ENCODE assay signal across 8 mouse cellular contexts in genomic region chr19:17124034-17124735, GRCm38 (mm10).
DNase-seq lines count a peak whose midpoint lies in the region; ATAC-seq and TF ChIP-seq lines count a peak whose summit lies in the region.

No protein-coding gene starts in this region.

- H3K4me1 ChIP-seq in kidney, adult 2 months (ENCODE audit: control insufficient read depth, insufficient read depth, low read length), result no peaks in the 10 kb centered on the region
- H3K4me1 ChIP-seq in kidney, embryonic 15.5 days, result no peaks in the 10 kb centered on the region

- H3K4me2 ChIP-seq in kidney, embryonic 15.5 days, result no peak overlapping the region

- H3K27me3 ChIP-seq in kidney, adult 2 months (replicated peaks; ENCODE audit: control insufficient read depth, insufficient read depth, low read length), result no peaks in the 10 kb centered on the region
- no peaks in the 10 kb centered on the region for H3K27me3 ChIP-seq in kidney, embryonic 15.5 days

- H3K4me3 ChIP-seq in kidney, adult 2 months (ENCODE audit: insufficient read depth, low read depth, low read length), result no peak overlapping the region
- no peak overlapping the region for H3K4me3 ChIP-seq in kidney, embryonic 15.5 days (replicated peaks)

- ATAC-seq in kidney, embryonic 15.5 days (replicated peaks; ENCODE audit: low FRiP score), result no peak
- ATAC-seq in common myeloid progenitor, adult 5-6 weeks (replicated peaks; ENCODE audit: low read depth, poor library complexity, severe bottlenecking), result 0 out of 2 replicates have a peak, but pooled peaks have one; percentile 54

- no peak for TF ChIP-seq POLR2A in kidney, adult 2 months (IDR thresholded peaks at IDR 0.05; ENCODE audit: low read depth, low read length)

- no peak overlapping the region for H3K9ac ChIP-seq in kidney, embryonic 15.5 days

- H3K27ac ChIP-seq in kidney, adult 2 months (ENCODE audit: insufficient read depth, low read depth, low read length), result no peak overlapping the region
- no peak overlapping the region for H3K27ac ChIP-seq in kidney, embryonic 15.5 days

- H3K36me3 ChIP-seq in kidney, adult 2 months (ENCODE audit: control insufficient read depth, insufficient read depth, low read length), result no peaks in the 10 kb centered on the region
- H3K36me3 ChIP-seq in kidney, embryonic 15.5 days, result no peaks in the 10 kb centered on the region

- peak; percentile 53 for DNase-seq in kidney, adult 2 months
- DNase-seq in NIH3T3 (ENCODE audit: low read depth), result peak; percentile 84
- peak; percentile 46 to 57 for DNase-seq in heart, postnatal 36 days
- peak; percentile 62 to 68 for DNase-seq in left cerebral cortex, postnatal 25 days (ENCODE audit: low spot score in 2 of 2)
- DNase-seq in naive thymus-derived CD4-positive, alpha-beta T cell, adult 2 months (ENCODE audit: low read depth), result peak; percentile 37
- DNase-seq in thymus, postnatal 4 days, result peak; percentile 66

- H3K9me3 ChIP-seq in kidney, embryonic 15.5 days (replicated peaks), result no peaks in the 10 kb centered on the region

- intact Hi-C loops in heart, postnatal 36 days (cut with DNase I), result loop anchor here (1.0 to 5.0 kb wide), 3 partner anchors 241 to 1423 kb away; no protein-coding TSS in a partner anchor
- intact Hi-C loops in left cerebral cortex, postnatal 25 days (cut with DNase I), result loop anchor here (1.0 to 5.0 kb wide), 3 partner anchors 243 to 1423 kb away; no protein-coding TSS in a partner anchor

- peak; percentile 47 for TF ChIP-seq CTCF in kidney, adult 2 months (conservative IDR thresholded peaks at IDR 0.05; ENCODE audit: insufficient read depth, insufficient read length, low read depth, low read length)

- WGBS in kidney, adult 2 months, result 62% methylated on average over 12 of the region's 12 CpGs
- 65% methylated on average over 12 of the region's 12 CpGs for WGBS in kidney, embryonic 15.5 days
